Mouse (Mus musculus) CH12.LX (cell line): Measurements from ENCODE around the gene D1Ertd622e.

Experiments used
- CTCF ChIP-seq, 2 experiments: IDR thresholded peaks in 1 of 2; conservative IDR thresholded peaks in 1 of 2; 2 replicates each; pipeline ENCODE4 v1.5.1; 2011 to 2012; ENCODE audit warnings: low read depth in 2 of 2, low read length in 2 of 2, improper control_type of control experiment in 1 of 2, inconsistent platforms in 1 of 2, mild to moderate bottlenecking in 1 of 2, moderate library complexity in 1 of 2
- E2F4 ChIP-seq: IDR thresholded peaks from 2 replicates; pipeline ENCODE4 v1.6.1; 2011; ENCODE audit warnings: low read depth, low read length, improper control_type of control experiment; ENCODE audit not compliant: insufficient replicate concordance
- HCFC1 ChIP-seq: IDR thresholded peaks from 2 replicates; pipeline ENCODE4 v1.6.1; 2012; ENCODE audit warnings: low read depth, mild to moderate bottlenecking, inconsistent platforms, low read length, improper control_type of control experiment

DNA sequence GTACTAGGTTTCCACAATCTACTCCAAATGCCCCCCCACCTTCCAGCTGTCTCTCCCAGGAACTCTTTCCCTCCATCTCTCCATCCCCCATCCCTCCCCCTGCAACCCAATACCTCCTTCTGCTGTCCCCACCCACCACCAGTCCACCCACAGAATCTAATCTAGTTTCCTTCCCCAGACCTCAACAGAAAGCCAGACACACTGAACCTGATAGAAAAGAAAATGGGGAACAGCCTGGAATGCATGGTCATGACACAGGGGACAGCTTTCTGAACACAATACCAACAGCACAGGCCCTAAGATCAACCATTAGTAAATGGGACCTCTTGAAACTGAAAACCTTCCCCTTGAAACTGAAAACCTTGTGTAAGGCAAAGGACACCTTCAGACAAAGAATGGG lies 32.0 kb upstream of the D1Ertd622e start:
- no peak for TF ChIP-seq HCFC1
- no peak for TF ChIP-seq CTCF (conservative IDR thresholded peaks at IDR 0.05 in 1 of 2, IDR thresholded peaks at IDR 0.05 in 1 of 2; ENCODE audit: low read depth in 2 of 2, low read length in 2 of 2)
- TF ChIP-seq E2F4 = no peak
